Mouse (Mus musculus): ENCODE results near the gene Poc1b.

DNA sequence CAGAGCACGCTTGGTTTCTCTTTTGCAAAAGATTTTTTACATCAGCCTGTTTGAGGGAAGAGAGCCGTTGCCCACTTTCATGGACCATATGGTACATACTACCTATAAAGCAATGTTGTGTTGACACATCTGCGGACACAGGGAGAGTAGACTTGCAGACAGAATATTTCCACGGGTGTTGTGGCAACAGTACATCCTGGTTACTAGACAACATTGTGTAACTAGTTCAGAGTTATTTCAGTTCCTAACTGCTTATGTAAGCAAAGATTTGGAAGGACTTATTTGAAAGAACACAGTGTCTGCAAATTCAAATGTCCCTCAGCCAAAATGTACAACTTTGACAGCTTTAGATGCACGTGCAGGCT lies 62.9 kb downstream of the Poc1b start:
- TF ChIP-seq POLR2A (IDR thresholded peaks at IDR 0.05; ENCODE audit: borderline replicate concordance, low read depth, low read length), result no peak
- no peak for TF ChIP-seq CTCF (IDR thresholded peaks at IDR 0.05; ENCODE audit: low read depth, low read length)
